Mouse (Mus musculus) thymus, postnatal 14 days (tissue): ENCODE results near the gene Bad.
A peak's percentile ranks its signal among the peaks of the same experiment; 100 is the strongest.

Experiments used
- DNase-seq: peaks from one replicate; pipeline ENCODE4 v3.0.0; 2021

The Bad gene

GRCm38 (mm10) chr19:6969665-6970381 lies 28.2 kb downstream of the Bad start:
- DNase-seq = peak; percentile 76

DNA sequence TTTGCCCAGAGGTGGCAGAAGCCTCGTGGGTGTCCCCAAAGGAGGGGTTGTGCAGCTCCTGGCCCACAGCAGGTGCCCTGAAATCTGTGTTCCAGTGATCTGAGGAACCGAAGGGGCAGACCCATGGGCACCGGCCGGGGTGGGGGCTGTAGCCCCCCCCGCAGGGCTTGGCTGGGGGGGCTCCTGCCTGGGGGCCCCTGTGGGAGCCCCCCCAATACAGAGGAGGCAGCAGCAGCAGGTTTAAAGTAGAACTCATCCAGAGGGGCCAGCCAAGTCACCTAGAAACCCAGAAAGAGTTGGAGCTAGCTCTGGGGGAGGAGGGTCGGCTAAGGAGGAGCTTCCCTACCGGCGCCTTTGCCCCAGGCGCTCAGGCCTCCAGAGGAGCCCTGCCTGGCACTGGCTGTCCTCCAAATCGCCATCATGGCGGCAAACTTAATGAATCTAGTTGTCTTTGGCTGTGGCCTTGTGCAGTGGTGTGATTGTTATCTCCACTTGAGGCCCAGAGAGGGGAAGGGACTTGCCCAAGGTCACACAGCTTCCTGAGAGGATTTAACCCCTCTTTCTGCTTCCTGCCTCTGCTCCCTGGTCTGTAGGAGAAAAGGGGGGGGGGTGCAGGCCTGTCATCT lies 28.9 kb downstream of the Bad start:
- no peak for DNase-seq

DNA sequence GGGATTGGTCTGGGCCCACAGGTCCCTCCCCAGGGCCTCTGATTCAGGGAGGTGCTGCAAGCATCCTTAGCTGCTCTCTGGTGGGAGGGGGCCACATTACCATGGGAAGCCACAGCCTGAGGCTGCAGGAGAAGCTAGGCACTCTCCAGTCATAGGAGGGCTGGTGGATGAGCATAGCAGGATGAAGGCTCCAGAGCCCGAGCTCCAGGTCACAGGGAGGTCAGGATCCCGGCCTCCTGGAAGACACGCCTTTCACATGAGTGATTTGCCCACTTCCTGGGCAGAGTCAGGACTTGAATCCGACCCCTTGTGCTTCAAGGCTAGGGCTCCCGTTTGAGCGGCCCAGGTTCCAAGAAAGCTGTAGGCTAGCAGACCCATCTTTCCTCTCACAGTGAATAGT lies 30.0 kb downstream of the Bad start:
- no peak for DNase-seq

DNA sequence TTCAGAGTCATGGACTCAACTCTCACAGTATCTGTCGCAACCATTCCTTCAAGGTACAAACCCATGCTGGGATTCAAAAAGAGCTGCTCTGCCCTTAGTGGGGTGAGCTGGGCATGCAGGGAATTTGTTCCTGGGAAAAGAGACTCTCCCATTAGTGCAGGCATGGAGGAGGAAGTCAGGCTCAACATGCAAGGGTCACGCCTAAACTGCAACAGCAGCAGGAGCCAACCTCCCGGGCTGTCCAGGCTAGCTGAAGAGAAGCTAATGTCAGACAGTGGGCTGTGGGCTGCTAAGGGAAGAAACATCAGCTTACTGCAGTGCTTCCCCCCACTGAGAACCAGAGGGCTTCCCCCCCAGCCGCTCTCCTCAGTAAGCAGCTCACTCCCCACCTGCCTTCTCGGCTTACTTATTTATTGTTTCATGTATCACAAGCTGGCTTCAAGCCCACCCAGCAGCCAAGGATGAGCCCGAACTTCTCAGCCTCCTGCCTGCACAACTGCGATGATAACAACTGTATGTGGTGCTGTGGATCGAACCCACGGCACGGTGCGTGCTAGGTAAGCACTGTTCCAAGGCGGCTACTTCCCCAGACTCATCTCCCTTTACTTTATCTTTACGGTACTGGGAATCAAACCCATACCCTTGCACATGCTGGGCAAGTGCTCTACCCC lies 30.7 kb downstream of the Bad start:
- DNase-seq = no peak

- DNase-seq = no peak
Observed at GRCm38 (mm10) chr19:6973581-6974190, 32.0 kb downstream of the Bad start.

- DNase-seq = peak; percentile 90
Observed at GRCm38 (mm10) chr19:6974211-6975205, 32.8 kb downstream of the Bad start, which contains the start of gene Ppp1r14b. Gene Ppp1r14b (plus strand): TSS chr19:6974968.

GRCm38 (mm10) chr19:6975537-6976521 lies 34.2 kb downstream of the Bad start, which contains the start of gene Plcb3:
Gene Plcb3 (minus strand): TSS chr19:6976470.
- DNase-seq = peak; percentile 93

DNA sequence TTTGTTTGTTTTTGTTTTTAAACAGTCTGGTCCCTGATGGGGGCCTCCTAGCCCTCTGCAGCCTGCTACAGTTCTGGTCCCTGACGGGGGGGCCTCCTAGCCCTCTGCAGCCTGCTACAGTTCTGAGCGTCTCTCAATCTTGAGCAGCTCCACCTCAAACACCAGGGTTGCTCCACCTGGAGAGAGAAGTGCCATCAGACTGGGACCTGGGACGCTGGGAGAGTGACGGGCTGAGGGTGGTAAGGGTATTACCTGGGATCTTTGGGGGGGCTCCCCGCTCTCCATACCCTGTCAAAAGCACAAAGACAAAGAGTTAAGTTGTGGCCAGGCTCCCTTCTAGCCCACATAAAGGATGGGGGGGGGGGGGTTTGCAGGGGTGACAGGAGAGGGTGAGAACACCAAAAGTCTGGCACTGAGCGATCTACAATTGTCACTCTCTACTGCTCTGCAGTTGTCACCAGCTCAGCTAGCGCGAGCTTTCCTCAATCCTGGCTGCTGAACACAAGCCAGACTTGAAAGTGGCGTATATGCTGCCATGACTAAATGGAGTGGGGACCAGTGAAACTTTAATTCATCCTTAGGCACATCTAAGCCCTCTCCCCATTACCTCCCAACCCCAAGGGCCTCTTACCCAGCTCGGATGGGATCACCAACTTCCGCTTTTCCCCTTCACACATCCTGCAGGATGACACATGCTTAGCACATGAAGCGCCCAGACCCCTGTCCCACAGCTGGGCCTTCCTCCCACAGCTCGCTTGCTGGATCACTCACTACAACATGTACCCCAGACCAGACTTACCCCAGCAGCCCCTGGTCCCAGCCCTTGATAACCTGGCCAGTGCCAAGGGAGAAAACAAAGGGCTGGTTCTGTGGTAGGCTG lies 36.3 kb downstream of the Bad start:
- no peak for DNase-seq

DNA sequence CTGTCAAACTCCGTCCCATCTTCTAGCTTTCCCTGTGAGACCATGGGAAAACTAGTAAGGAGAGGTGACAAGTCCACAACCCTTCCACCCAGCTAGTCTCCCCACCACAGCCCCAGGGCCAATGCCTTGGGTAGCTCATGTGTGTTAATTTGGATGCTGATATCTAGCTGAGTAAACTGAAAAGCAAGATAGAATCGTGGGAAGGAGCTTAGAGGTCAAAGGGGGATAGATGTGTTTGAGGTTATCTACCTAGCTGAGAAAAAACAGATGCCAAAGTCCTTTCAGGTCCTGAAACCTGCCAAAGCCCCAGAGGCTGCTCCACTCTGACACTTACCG lies 36.9 kb downstream of the Bad start:
- DNase-seq = no peak

DNA sequence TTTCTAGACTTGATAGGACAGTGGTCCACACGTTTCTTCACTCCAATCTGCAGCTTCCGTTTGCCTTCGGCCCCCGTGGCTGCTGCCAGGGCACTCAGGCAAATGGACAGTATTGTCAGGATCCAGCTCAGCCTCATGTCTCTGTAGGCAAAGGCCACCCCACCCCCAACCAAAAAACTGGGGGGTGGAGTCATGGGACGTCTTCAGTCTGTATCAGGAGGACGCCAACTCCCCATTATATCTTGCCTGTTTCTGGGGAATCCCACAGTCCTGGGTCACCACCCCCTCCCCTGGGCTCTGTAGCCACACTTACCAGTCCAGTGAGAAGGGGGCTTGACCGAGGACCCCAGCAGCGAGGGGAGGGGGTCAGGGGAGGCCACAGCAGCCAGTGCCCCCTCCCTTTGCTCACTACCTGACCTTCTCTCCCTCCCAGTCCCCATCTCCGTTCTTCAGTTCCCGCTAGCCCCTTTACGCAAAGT lies 37.4 kb downstream of the Bad start:
- peak; percentile 66 for DNase-seq

DNA sequence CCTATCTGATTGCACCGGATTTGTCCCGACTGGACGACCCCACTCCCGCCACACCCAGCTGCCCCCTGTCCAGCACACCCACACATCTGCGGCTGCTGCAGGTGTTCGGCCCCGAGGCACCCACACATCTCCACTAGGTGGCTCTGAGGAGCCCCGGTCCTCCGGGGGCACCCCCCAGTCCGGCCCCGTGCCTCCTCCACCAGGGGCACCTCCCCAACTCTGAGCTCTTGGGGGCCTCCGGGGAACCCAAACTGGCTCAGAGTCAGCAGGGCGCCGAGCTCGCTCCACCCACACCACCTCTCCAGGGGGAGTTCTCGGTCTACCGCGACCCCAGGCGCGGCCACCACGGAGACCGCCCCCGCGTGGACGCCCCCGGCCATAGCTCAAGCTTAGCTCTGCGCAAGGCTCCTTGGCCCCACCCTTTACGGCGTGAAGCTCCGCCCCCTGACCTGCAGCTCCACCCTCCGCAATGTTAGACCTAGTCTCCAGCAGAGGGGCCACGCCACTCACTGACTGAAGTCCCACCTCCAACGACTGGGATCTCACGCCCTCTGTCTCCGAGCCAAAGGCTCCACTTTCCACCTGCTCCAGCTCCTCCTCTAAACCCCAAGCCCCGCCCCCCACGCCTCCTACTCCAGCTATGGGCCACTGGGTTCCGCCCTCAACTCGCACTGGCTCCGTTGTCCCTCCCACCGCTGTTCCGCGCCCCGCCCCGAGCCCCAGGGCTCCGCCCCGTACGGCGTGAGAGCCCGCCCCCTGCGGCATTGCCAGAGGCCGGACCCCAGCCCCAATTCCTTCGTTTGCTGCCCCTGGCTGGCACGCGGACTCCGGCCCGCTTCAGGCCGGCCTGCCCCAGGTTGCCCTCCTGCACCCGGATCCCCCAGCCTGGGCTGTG lies 38.1 kb downstream of the Bad start:
- peak; percentile 100 for DNase-seq

GRCm38 (mm10) chr19:6980381-6981093 lies 38.9 kb downstream of the Bad start, which contains the start of gene Fkbp2:
Gene Fkbp2 (minus strand): TSS chr19:6980501.
- DNase-seq = peak; percentile 99

DNA sequence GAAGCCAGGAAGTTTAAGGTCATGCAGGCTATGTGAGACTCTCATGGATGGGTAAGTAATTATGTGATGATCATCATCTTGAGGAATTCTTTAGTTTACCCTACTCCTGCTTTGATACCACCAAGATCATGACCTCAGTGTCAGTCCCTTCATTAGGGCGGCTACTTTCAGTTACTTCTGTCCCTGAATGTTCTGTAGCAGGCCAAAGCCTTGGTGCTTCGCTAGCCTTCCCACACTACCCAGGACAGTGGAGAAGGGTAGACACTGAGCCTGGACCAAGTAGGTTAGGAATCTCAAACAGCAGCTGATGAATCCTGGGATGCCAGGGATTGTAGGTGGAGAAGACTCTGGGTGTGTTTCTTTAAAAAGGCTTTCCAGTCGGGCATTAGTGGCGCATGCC lies 39.8 kb downstream of the Bad start:
- DNase-seq = no peak

GRCm38 (mm10) chr19:6983621-6984020 lies 42.0 kb downstream of the Bad start:
- DNase-seq = no peak

DNA sequence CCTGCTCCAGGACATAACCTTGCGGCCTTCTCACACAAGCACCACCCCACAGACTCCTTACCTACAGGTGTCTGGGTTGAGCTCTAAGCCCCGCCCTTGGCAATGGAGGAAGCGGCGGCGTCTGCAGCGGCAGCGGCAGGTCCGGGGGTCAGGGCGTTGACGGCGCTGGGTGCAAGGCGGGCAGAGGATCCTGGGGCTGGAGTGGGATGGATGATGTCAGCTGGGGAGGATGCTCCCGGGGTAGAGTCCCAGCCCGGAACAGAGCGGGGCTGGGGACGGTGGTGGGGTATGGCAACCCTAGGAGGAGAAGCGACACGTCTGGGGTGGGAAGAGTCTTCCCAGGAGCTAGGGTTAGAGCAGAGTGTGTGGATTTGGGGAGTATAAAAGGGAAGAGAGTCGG lies 43.6 kb downstream of the Bad start:
- peak; percentile 21 for DNase-seq

DNA sequence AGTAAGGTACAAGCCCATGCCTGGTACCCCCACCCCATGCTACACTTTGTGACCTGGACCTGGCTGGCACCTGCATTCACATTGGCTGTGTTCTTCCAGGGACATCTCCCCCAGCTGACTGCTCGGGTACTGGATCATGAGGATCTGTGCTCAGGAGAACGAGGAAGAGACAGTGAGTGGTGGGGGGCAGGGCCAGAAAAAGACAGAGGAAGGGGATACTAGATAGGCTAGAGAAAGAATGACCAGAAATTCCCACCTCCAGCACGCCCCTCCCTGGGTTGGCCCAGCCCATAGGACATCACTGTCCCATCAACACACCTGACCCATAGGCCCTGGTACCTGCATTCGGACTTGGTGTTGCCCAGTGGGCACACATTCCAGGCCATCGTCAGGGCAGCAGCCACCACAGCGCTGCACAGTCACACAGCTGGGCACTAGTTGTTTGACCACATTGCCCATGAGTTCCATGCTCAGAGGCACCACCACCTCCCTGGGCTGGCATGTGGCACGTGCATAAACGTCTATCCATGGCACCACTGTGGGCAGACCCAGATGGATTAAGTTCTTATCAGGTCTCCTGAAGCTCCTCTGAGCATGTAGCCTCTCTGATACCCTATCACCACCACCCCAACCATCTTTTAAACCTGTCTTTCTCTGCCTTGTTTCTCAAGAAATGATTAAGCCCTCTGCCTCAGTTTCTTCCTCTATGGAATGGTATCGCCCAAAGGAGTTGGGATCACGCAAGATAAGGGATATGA lies 44.5 kb downstream of the Bad start:
- DNase-seq = peak; percentile 8
